Mouse (Mus musculus) stomach, embryonic 16.5 days (tissue): ENCODE data around the gene Cyth4. TPM values are rescaled to one million over a fixed set of nuclear protein-coding genes. Genes with fewer than 3 reads are reported as not detected.

Experiments
- ATAC-seq: fragments of 200-750 bp; cut with Nextera tagmentation; 2 replicates; pipeline ENCODE4 v1.8.0; 2017; ENCODE audit warnings: moderate number of reproducible peaks, moderate TSS enrichment; ENCODE audit not compliant: insufficient read depth, low FRiP score
- H3K27ac ChIP-seq: fragments of 300-500 bp; sonication (generic); 2 replicates; pipeline ENCODE4 v1.5.1; 2014; ENCODE audit warnings: low read length
- H3K27me3 ChIP-seq: fragments of 300-500 bp; sonication (generic); 2 replicates; pipeline ENCODE4 v1.6.1; 2014; ENCODE audit warnings: low read length, control low read depth, mixed read lengths; ENCODE audit not compliant: control insufficient read depth, insufficient read depth
- H3K36me3 ChIP-seq: fragments of 300-500 bp; sonication (generic); 2 replicates; pipeline ENCODE4 v1.6.1; 2014; ENCODE audit warnings: low read length; ENCODE audit not compliant: control insufficient read depth, insufficient read depth
- H3K4me1 ChIP-seq: fragments of 300-500 bp; sonication (generic); 2 replicates; pipeline ENCODE4 v1.6.1; 2014; ENCODE audit warnings: low read length, control low read depth, mixed read lengths; ENCODE audit not compliant: control insufficient read depth, insufficient read depth
- H3K4me2 ChIP-seq: fragments of 300-500 bp; sonication (generic); 2 replicates; pipeline ENCODE4 v1.6.1; 2014; ENCODE audit warnings: low read depth, low read length, mixed read lengths
- H3K4me3 ChIP-seq: fragments of 300-500 bp; sonication (generic); replicated peaks from 2 replicates; pipeline ENCODE4 v1.5.1; 2014; ENCODE audit warnings: mild to moderate bottlenecking, low read length
- H3K9ac ChIP-seq: fragments of 300-500 bp; sonication (generic); 2 replicates; pipeline ENCODE4 v1.6.1; 2014; ENCODE audit warnings: low read length
- H3K9me3 ChIP-seq: fragments of 300-500 bp; sonication (generic); replicated peaks from 2 replicates; pipeline ENCODE4 v1.6.1; 2016; ENCODE audit warnings: low read length, control low read depth; ENCODE audit not compliant: control insufficient read depth
- WGBS: fragments of 180-500 bp; shearing (Covaris S2); extraction: QIAGEN DNeasy Blood & Tissue Kit; methylation state at CpG from one replicate; pipeline ENCODE4 v1.1.7; 2014; 5-methylcytosine and 5-hydroxymethylcytosine counted together
- polyA plus RNA-seq: library from polyadenylated mRNA; unstranded; fragments of >200 nt; fragmentation: Nextera tagmentation; extraction: Ambion mirVana; gene quantifications from 2 replicates; pipeline ENCODE4 v1.2.1, GENCODE M21; 2015

Gene Cyth4
- polyA plus RNA-seq, 1 experiment from 2014 or later: 12.9 TPM

DNA sequence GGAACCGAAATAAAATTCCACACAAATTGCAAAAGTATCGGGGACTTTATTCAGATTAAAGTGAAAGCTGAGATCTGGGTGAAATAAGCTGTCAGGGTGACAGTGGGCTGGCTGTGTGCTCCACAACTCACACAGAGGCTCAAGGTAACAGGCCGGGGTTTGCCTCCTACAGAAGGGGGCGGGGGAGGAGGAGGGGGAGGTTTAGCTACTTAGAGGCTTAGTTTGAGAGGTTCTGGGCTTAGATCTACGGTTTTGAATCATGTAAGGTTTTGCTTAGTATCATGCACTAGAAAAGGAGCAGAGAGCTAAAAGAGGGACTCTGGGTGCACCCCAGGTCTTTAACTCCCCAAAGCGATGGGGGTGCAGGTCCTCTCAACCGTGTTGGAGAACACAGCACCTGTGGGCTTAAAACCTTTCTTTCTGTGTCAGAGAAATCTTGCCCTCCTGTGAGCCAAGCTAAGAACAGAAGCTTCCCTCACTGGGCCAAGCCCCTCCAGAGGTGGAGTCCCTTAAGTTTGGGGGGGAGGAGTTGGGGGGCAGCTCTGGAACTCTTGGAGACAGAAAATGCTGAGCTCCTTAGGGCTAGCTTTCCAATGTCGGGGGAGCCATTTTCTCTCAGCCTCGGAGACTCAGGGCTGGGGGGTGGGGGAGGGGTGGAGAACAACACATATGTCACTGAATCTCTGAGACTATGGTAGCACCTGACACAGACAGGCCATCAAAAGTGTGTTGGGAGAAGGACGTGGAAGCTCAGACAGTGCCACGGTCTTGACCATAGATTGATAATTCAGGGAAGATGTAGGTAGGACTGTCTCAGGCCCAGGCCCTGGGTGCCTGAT is 37.5 kb upstream of the Cyth4 start:
- Histone ChIP-seq H3K4me3 (no peak overlapping the region), H3K9ac (no peak overlapping the region), H3K4me1 (no peaks in the 10 kb centered on the region), H3K9me3 (no peaks in the 10 kb centered on the region), H3K27ac (no peak overlapping the region), H3K27me3 (no peaks in the 10 kb centered on the region), H3K4me2 (no peak overlapping the region), H3K36me3 (no peaks in the 10 kb centered on the region)
- WGBS: 55% methylated on average over 11 of the region's 11 CpGs
- ATAC-seq: no peak

DNA sequence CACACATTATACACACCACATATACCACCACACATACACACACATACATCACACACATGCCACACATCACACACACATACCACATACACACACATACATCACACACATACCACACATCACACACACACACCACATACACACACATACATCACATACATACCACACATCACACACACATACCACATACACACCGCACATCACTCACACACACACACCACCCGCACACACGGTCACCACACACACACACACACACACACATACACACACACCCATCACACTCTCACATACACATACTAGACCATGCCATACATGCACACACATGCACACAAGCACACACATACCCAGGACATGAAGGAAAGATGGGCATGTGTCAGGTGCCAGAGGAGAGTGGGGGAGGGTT is 33.5 kb upstream of the Cyth4 start:
- H3K4me3 ChIP-seq: no peak overlapping the region
- no peak overlapping the region for H3K9ac ChIP-seq
- no peaks in the 10 kb centered on the region for H3K36me3 ChIP-seq
- no peaks in the 10 kb centered on the region for H3K9me3 ChIP-seq
- 95% methylated on average over 3 of the region's 3 CpGs for WGBS
- H3K4me1 ChIP-seq: no peaks in the 10 kb centered on the region
- H3K4me2 ChIP-seq: no peak overlapping the region
- H3K27ac ChIP-seq: no peak overlapping the region
- ATAC-seq: no peak
- H3K27me3 ChIP-seq: no peaks in the 10 kb centered on the region

DNA sequence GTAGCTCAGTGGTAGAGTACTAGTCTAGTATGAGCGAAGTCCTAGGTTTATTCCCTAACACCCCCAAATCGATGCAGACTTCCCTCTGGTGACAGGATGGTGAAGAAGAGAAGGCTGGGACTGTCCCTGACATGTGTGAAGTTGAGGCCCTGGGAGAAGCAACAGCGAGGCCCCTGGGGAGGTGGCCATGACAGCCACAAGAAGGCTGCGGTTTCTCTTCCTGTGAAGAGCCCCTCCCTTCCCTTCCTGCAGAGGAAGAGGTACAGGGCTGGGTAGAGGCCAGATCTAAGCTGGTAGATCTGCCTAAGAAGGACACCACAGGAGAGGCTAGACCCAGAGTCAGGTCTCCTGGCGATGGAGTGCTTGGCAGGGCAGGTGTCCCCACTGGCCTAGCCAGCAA is 32.9 kb upstream of the Cyth4 start:
- no peak overlapping the region for H3K4me2 ChIP-seq
- 64% methylated on average over 5 of the region's 5 CpGs for WGBS
- H3K9me3 ChIP-seq: no peaks in the 10 kb centered on the region
- no peaks in the 10 kb centered on the region for H3K27me3 ChIP-seq
- H3K27ac ChIP-seq: no peak overlapping the region
- H3K4me3 ChIP-seq: no peak overlapping the region
- H3K36me3 ChIP-seq: no peaks in the 10 kb centered on the region
- no peaks in the 10 kb centered on the region for H3K4me1 ChIP-seq
- H3K9ac ChIP-seq: no peak overlapping the region
- ATAC-seq: no peak

DNA sequence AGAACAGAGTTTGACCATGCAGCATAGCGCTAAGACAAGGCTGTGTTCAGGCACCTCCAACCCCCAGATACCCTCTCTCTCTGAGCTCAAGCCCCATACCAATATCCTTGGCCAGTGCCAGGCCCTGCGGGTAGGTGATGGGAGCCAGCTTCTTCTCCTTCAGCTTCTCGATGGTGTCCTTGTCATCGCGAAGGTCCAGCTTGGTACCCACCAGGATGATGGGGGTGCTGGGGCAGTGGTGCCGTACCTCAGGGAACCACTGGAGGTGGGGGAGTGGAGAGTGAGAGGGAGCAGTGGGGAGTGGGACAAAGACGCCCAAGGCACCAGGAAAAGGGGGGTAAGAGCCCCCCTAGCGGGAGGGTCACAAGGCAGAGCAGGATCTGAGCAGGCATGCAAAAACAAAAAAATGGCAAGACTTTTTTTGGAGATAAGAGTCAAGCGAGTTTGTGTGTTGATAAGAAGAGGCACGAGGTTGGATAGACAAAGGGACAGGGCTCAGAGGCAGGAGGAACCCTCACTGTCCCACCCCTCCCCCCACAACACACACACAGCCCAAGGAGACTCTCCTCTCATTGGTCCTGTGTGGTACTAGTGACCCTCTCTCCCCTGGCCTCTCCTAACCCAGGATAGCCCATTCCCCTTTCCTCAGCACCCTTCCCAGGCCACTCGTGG is 31.9 kb upstream of the Cyth4 start:
- H3K4me1 ChIP-seq: no peaks in the 10 kb centered on the region
- 59% methylated on average over 11 of the region's 11 CpGs for WGBS
- no peak overlapping the region for H3K27ac ChIP-seq
- H3K9ac ChIP-seq: no peak overlapping the region
- no peaks in the 10 kb centered on the region for H3K36me3 ChIP-seq
- ATAC-seq: no peak
- H3K27me3 ChIP-seq: no peaks in the 10 kb centered on the region
- H3K4me2 ChIP-seq: no peak overlapping the region
- H3K4me3 ChIP-seq: no peak overlapping the region
- no peaks in the 10 kb centered on the region for H3K9me3 ChIP-seq

DNA sequence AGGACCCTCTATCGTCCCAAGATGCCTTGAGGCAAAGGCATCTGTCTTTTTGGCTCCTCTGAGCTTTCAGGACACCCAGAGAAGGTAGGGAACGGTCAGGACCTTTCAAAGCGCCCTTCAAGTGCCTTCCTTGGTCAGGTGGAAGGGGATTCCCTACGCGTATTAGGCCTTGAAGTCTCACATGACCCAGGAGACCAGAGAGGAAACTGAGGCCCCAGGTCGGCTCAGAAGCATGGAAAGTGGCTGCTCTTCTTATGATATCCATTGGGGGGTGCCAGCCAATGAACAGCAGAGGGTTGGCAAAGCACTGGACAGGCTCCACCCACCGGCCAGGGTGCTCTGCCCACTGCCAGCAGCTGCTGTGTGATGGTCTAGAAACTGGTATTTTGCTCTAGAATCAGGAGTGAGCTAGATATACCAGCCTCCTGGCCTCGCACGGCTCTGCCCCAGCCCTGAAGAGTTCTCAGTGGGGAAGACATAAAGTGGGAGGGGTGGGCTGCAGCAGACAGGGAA is 29.2 kb upstream of the Cyth4 start:
- WGBS: 70% methylated on average over 9 of the region's 9 CpGs
- Histone ChIP-seq H3K27ac (no peak overlapping the region), H3K4me3 (no peak overlapping the region), H3K27me3 (no peaks in the 10 kb centered on the region), H3K36me3 (no peaks in the 10 kb centered on the region), H3K9ac (no peak overlapping the region), H3K4me2 (no peak overlapping the region), H3K9me3 (no peaks in the 10 kb centered on the region), H3K4me1 (0 out of 2 replicates have a peak, but pooled peaks cover 3% of the 10 kb centered on the region)
- no peak for ATAC-seq

DNA sequence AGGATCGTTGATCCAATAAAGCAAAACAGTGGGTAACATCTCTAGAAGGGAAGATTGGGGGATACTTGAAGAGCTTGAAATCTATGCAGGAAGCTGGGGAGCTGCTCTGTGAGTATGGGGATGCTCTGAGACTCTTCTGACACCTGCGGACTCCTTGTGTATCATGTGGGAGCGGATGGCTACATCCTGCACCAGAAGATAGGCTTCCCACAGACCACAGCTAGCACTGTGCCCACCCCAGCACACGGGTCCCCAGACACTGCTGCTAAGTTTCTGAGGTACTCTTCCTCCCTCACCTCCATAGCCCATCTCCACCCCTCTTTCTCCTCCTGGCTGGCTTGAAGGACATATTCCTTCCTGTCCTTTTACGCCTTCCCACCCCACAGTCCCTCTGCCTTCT is 26.7 kb upstream of the Cyth4 start:
- Histone ChIP-seq H3K4me2 (no peak overlapping the region), H3K27me3 (no peaks in the 10 kb centered on the region), H3K4me1 (0 out of 2 replicates have a peak, but pooled peaks cover 3% of the 10 kb centered on the region), H3K9ac (no peak overlapping the region), H3K9me3 (no peaks in the 10 kb centered on the region; the same call in 1 of the 2 replicates), H3K4me3 (no peak overlapping the region), H3K27ac (no peak overlapping the region), H3K36me3 (no peaks in the 10 kb centered on the region)
- WGBS: 94% methylated on average over 5 of the region's 5 CpGs
- no peak for ATAC-seq

DNA sequence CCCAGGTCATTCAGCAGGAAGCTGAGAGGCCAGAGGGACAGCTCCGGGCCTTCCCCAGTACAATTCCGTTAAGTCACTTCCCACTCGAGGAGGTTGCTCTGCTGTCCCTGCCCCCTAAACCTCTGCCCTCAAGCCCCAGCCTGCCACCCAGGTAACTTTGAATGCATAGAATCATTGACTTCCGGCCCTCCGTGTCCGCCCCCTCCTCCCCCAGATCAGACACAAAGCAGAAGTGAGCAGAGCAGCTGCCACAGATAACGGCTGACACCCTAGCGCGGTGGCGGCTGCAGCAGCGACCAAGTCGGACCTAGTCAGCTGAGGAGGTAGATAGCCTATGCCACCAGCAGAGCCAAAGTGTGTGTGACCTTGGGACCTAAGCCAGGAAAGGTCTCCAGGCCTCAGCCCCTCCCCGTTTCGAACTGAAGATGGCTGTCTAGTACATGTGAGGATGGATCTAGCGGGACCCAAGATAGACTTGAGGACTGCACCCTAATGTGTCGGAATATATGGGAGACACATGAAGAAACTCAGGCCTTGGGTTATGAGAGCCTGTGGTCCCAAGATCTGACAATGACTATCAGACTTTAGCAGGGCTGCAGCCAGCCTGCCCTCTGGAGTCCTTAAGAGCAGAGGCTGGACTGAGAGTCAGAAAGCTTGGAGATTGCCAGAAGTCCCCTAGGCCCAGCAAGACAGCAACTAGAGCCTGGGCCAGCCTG is 25.1 kb upstream of the Cyth4 start:
- H3K9ac ChIP-seq: peak overlapping the region; percentile 46
- H3K4me2 ChIP-seq: no peak overlapping the region
- 0 out of 2 replicates have a peak, but pooled peaks have one; percentile 19 for ATAC-seq
- H3K36me3 ChIP-seq: no peaks in the 10 kb centered on the region
- H3K4me1 ChIP-seq: 0 out of 2 replicates have a peak, but pooled peaks cover 3% of the 10 kb centered on the region
- 42% methylated on average over 16 of the region's 16 CpGs for WGBS
- H3K27ac ChIP-seq: no peak overlapping the region; the same call in 1 of the 2 replicates
- peak overlapping the region; percentile 25 for H3K4me3 ChIP-seq
- H3K27me3 ChIP-seq: no peaks in the 10 kb centered on the region
- H3K9me3 ChIP-seq: no peaks in the 10 kb centered on the region; the same call in 1 of the 2 replicates

DNA sequence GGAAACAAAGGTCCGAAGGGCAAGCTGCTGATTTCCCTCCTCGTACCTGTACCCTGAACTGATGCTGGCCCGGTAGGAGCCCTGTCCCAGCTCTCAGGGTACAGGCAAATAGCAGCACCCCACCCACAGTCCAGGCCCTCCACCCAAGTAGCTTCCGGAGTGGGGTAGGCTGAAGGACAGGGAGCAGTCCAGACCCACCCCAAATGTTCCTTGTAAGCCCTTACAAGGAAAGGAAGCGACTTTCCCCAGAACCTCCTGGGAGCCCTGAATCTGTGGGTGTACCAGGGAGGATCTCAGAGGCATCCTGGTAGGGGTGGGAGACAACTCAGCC is 24.6 kb upstream of the Cyth4 start:
- WGBS: 86% methylated on average over 5 of the region's 5 CpGs
- peak overlapping the region; percentile 46 for H3K9ac ChIP-seq
- no peaks in the 10 kb centered on the region; the same call in 1 of the 2 replicates for H3K9me3 ChIP-seq
- H3K4me2 ChIP-seq: no peak overlapping the region
- H3K27ac ChIP-seq: no peak overlapping the region
- peak overlapping the region; percentile 25 for H3K4me3 ChIP-seq
- H3K4me1 ChIP-seq: 0 out of 2 replicates have a peak, but pooled peaks cover 3% of the 10 kb centered on the region
- no peaks in the 10 kb centered on the region for H3K27me3 ChIP-seq
- no peak for ATAC-seq
- H3K36me3 ChIP-seq: no peaks in the 10 kb centered on the region
